Mouse (Mus musculus) brain, adult 2 months (tissue): Measurements from ENCODE around the gene Cyfip2.

Source experiments
- DNase-seq: peaks from one replicate; pipeline ENCODE4 v3.0.0; 2011; ENCODE audit warnings: low read depth, low spot score

Cyfip2 gene

DNA sequence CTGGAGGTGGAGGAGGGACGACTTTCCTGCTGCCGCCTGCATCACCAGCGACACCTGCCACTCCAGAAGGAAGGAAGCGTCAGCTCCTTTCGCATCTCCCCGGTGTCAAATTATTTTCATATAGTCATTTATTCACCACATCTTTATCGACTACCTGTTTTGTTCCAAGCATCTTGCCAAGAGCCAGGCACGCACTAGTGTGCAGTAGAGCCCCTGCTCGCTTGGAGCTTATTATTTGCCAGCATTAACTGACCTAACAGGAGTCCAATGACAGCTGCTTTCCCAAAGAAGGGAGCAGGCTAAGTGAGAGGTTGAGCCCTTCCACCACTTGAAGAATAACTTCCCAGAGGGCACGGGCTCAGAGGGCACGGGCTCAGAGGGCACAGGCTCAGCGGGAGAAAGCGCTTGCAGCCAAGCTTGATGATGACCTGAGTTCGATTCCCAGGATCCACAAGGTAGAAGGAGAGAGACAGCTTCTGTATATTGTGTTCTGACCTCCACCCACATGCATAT, at the start of gene Cyfip2:
Gene Cyfip2, minus strand, starts transcription at position 337 of the 513 bp plus-strand sequence.
- DNase-seq: no peak

- DNase-seq: no peak
These were observed 48.5 kb upstream of the Cyfip2 start for GRCm38 (mm10) chr11:46360991-46361665.

DNA sequence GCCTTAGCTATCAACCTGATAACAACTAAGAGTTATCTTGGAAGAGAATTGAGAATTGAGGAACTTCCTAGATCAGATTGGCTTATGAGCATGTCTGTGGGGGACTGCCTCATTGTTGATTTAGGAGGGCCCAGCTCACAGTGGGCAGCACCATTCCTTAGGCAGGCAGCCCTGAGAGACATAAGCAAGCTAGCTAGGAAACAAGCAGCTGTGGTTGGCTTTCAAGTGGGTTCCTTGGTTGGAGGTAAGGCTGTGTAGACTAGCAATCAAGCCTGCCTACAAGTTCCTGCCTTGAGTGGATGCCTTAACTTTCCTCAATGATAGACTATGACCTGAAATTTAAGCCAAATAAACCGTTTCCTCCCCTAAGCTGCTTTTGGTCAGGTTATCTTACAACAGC, 45.7 kb upstream of the Cyfip2 start:
- no peak for DNase-seq

GRCm38 (mm10) chr11:46349681-46350410, 37.2 kb upstream of the Cyfip2 start:
- no peak for DNase-seq

DNA sequence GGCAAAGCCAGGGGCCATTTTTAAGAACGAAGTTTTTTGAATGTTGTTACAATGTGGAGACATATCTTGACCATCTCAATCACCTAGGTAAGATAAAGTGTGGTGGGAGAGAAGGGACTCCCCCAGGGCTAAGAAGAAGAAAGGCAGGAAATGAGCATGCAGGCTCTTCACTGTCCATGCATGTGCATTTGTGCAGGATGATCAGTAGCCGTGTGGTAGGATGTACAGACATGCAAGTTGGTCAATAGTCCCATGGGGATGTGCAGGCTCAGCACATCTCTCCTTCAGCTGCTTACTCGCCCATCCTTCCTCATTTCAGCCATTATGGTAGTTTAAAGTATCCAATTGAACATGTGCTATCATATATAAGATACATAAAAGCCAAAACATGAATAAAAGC, 35.8 kb upstream of the Cyfip2 start:
- DNase-seq: no peak

DNA sequence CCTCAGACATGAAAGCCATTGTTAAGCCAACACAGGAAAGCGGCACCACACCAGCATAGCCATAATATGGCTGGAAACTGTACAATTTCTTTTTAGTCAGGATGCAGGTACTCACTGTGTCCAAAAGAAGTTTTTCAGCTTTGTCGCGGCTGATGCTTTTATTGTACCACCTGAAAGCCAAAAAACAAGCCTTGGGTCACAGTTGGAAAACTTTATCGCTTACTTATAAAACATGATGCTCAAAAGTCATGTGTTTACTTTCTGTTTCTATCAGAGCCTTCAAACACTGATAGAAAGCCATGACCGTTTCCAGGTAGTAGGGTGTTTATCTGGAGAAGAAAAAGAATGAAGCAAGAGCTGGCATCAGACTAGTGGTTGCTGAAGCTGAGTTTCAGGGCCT, 35.1 kb upstream of the Cyfip2 start:
- no peak for DNase-seq

- DNase-seq: no peak
These were observed 31.4 kb upstream of the Cyfip2 start for GRCm38 (mm10) chr11:46343886-46344546.

- DNase-seq: no peak
These were observed 29.3 kb upstream of the Cyfip2 start for GRCm38 (mm10) chr11:46341960-46342359.

DNA sequence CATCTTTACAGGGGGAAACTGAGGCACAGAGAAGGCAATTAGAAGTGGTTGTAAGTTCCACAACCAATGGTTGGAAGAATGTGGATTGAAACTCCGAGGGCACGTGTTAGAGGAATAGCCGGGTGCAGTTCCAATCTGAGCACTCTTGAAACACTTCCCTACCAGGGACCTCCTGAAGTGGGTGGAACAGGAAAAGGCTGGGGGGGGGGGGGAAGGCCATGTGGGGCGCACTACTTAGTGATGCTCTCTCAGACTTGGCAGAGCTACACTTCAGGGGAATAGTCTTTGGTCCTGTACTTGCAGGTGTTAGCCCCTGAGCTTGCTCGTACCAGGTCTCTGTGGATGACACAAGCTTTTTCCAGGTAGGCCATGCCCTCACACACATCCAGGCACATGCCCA, 23.4 kb upstream of the Cyfip2 start:
- DNase-seq: no peak

DNA sequence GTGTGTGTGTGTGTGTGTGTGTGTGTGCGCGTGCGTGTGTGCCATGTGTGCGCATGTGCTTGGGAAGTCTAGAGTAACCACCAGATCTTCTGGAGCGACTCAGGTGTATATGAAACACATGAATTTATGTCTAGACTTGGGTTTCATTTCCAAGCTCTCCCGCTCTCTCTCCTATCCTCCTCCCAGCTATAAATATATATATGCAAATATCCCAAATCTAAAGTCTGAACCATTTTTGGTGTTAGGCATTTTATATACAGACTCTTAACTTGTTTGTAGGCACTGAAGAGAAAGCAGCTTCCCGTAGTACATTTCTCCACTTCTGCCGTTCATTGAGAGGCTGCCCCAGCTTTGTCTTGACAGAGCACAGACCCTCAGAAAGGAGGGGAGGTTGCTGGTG, 19.6 kb upstream of the Cyfip2 start:
- DNase-seq: peak; percentile 17

DNA sequence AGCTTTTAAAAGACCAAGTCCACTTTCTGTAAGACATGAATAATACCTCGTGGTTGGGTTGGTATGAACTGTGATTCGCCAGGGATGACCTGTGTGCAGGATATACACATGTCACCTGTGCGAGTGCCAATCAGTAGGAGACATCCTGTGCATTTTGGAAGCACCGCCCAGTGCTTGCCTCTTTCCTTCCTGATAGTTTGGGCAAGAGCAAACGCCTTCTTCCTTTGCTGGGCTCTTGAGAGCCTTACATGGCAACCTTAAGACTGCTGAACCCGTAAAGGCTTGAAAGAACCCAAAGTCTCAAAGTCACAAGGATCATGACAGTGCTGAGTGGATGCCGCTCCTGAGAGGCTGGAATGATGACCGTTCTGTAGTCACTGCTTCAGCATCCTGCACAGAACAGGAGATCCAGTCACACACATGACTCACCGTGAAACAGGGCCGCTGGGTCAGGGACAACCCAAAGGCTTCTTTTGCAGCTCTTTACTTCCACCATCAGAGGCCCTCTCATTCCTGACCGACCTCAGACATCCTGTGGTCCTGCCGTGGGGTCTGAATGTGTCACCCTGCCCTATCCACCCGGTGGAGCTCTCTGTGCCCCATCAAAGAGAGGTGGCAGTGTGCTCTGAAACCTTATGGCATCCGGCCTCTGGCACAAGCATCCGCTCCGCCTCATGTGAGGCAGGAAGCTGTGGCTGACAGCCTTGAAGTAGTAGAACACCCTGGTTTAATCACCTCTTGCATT, 13.8 kb upstream of the Cyfip2 start:
- DNase-seq: no peak

DNA sequence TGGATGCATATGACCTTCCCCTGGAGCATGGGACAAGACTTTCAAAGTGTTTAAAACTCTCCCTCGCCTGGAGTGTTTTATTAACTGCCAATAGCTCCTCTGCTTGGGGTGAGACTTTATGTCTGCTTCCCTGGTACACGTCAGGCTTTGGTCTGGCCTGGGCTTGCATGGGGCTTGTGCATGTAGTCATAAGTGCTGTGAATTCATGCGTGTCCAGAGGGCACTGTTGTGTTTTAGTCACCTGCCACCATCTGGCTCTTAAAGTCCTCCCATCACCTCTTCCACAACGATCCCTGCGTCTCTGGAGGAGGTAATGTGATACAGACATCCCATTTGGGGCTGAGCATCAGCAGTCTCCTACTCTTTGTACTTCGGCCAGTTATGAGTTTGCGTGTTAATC, 8.9 kb upstream of the Cyfip2 start:
- no peak for DNase-seq

- DNase-seq: peak; percentile 66
These were observed 1.9 kb upstream of the Cyfip2 start for GRCm38 (mm10) chr11:46314534-46314933.

DNA sequence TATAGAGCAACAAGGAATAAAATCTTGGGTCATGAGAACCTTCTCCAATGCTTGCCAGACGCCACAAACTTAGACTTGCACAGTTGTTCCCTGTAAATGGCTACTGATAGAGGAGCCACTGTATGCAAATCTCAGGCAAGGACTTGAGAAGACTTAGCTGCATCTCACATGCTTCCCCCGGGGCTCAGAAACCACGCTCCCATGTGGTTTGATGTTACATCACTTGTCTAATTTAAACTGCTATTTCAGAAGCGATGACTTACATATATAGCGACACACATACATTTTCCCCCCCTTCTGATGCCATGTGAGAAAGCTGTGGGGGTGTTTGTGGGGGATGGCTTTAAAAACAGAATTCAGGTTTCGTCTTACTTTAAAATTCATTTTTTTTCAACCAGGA, 1.2 kb upstream of the Cyfip2 start:
- peak; percentile 89 for DNase-seq

- peak; percentile 78 for DNase-seq
These were observed 746 bp downstream of the Cyfip2 start for GRCm38 (mm10) chr11:46311703-46312522.

- peak; percentile 75 for DNase-seq
These were observed 1.4 kb downstream of the Cyfip2 start for GRCm38 (mm10) chr11:46311181-46311702.

DNA sequence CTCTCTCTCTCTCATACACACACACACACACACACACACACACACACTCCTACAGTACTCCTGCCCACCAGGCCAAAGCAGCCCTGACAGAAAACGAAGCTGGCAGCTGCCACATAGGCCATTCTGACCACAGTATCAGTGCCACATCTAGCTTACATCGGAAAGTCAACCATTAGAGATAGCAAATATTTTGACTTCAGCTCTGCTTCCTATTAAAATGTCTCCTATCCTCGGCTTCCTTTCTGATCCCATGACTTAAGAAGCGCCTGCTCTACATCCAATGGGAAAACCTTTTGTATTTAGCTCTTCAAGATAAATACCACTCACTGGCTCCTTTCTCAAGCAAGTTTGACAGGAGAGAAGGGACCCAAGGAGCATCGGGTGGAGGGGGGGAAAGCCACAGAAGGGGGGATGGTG, 2.0 kb downstream of the Cyfip2 start:
- peak; percentile 90 for DNase-seq

DNA sequence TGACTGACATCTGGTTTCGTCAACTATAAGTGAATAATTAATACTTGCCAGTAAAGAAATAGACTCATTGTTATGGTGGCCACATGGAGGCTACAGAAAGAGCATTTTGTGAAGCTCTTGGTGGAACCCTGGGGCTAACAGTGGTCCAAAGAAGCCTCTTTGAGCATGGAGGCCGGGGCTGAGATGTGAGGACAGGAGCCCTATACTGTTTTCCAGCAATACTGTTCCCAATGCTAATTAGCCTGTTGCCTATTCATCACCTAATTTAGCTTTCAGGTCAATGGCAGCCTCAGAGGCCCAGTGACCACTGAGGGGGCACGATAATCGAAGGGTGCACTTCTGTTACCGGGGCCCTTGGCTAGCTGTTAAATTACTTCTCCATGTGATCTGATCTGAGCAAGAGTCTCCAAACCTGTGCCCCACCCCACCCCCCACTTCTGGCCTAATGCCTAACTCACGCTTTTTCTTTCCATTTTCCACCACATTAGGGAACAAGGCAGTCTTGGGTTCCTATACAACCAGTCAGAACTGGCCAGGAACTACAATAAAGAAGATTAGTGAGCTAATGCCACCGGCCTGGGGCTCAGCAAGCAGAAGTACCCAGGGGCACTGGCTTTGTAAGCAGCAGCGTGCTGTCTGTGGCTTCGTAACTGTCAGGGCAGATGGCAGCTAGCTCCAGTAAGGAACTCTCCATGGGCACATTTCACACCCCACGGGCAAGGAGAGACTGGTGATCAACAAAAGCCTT, 2.7 kb downstream of the Cyfip2 start:
- DNase-seq: peak; percentile 85

DNA sequence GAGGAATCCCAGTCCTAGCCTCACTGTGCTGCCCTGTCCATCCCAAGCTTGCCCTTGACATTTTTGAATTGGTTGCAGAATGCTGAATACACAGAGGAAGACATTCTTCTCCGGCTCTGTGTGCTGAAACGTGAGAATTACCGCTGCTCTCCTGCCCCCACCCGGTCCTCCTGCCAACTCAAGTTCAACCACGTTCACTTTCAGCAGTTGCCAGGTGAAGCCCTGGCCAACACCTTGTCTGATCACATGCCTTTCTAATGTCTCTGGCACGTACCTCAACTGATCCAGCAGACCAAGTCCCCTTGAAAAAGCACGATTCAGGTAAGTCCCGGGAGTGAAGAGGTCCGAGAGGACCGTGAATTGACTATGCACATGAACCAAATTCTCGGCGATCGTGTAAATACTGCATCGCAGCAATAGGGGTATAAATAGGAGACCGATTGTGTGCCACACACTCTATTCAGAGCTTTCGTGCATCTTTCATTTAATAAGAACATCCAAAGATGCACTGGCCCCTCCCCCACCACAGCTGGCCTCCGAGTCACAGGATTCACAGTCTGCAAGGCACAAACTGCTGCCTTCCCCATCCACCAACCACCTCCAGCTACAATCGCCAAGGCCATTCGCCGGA, 3.4 kb downstream of the Cyfip2 start:
- peak; percentile 78 for DNase-seq
